Mouse (Mus musculus): ENCODE results near the gene Braf. TPM values are rescaled to one million over a fixed set of nuclear protein-coding genes. Genes with fewer than 3 reads are reported as not detected.

Gene Braf
- total RNA-seq (2023): 10 to 100 TPM; 41.9 to 46.5 TPM

GRCm38 (mm10) chr6:39724866-39725711 lies at the start of gene Braf:
TSS of gene Braf (minus strand) at chr6:39725463.

GRCm38 (mm10) chr6:39592401-39593214 lies 132.7 kb downstream of the Braf start, which contains the start of gene Ndufb2:
TSS of gene Ndufb2 (plus strand) at chr6:39592574.

GRCm38 (mm10) chr6:39585517-39585916 lies 139.7 kb downstream of the Braf start, which contains the start of gene Gm42420:
TSS of gene Gm42420 (plus strand) at chr6:39585753.

GRCm38 (mm10) chr6:39573791-39574554 lies 151.3 kb downstream of the Braf start, which contains the start of gene Adck2:
TSS of gene Adck2 (plus strand) at chr6:39573873.

GRCm38 (mm10) chr6:39557723-39558261 lies 167.5 kb downstream of the Braf start, which contains the start of gene Dennd2a:
TSS of gene Dennd2a (minus strand) at chr6:39557867.

Other genes with a start within 250 kb of the Braf start
- gene Dennd2a, start 167.6 kb downstream of the Braf start, total RNA-seq (2023): 1 to 10 TPM; 3.7 to 5.0 TPM
- 10 to 100 TPM; 25.6 to 27.5 TPM for gene Adck2, start 151.6 kb downstream of the Braf start, total RNA-seq (2023)
- not detected for gene Gm42420, start 139.7 kb downstream of the Braf start, total RNA-seq (2023)
- 10 to 100 TPM; 38.7 to 50.0 TPM for gene Ndufb2, start 132.9 kb downstream of the Braf start, total RNA-seq (2023)
- 10 to 100 TPM; 40.5 to 41.7 TPM for gene Mrps33, start 85.5 kb upstream of the Braf start, total RNA-seq (2023)
- not detected for gene Tmem178b, start 147.8 kb upstream of the Braf start, total RNA-seq (2023)

All from monocyte, adult 59 days (primary cell).